Mouse (Mus musculus) liver, embryonic 14.5 days (tissue): Measurements from ENCODE around the gene Smim8.

Source experiments
- CTCF ChIP-seq: IDR thresholded peaks from 2 replicates; pipeline ENCODE4 v1.5.1; 2016; ENCODE audit warnings: antibody characterized with exemption, low read depth, control low read depth
- EP300 ChIP-seq: IDR thresholded peaks from 2 replicates; pipeline ENCODE4 v1.6.1; 2016; ENCODE audit warnings: antibody characterized with exemption, low read depth

GRCm38 (mm10) chr4:34734461-34734860 is 43.8 kb downstream of the Smim8 start:
- no peak for TF ChIP-seq CTCF
- TF ChIP-seq EP300 = no peak
